In the genomic region with DNA sequence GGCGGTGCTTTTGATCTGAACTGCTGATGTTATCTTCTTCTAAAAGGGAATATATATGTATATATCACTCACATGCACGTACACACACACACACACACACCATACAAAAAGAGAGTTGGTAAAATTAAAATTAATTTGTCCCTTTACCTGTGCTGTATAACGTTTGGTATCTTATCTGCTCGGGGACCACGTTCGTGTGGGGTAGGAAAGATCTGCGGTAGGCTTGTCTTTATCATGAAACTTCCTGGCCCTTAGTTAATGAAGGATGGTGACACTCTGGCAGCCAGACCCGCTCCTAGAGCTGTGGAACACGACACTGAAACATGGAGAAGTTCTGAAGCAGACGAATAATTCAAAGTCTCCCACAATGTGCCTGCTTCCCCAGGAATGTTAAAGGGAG, we compare ENCODE assay signal across 18 mouse cellular contexts. TPM values are rescaled to one million over a fixed set of nuclear protein-coding genes. Genes with fewer than 3 reads are reported as not detected.
"Had no signal": no experiment of that assay in that cellular context is flagged by ENCODE, and none has a peak within 500 bp of the region (broad histone marks: within the 10 kb centered on the region; RNA-seq: fewer than 3 reads in every experiment).

No protein-coding gene starts in this region.

- H3K9ac ChIP-seq: lung, embryonic 14.5 days; midbrain, embryonic 13.5 days; neural tube, embryonic 13.5 days; neural tube, embryonic 15.5 days had no signal

- H3K9me3 ChIP-seq: midbrain, embryonic 10.5 days; midbrain, embryonic 13.5 days; neural tube, embryonic 13.5 days; neural tube, embryonic 15.5 days had no signal

- H3K4me1 ChIP-seq: midbrain, embryonic 13.5 days; neural tube, embryonic 13.5 days; neural tube, embryonic 15.5 days had no signal

- H3K4me3 ChIP-seq: midbrain, embryonic 10.5 days; midbrain, embryonic 13.5 days; myocyte; neural tube, embryonic 13.5 days; neural tube, embryonic 15.5 days had no signal

- H3K27me3 ChIP-seq: midbrain, embryonic 13.5 days; neural tube, embryonic 13.5 days; neural tube, embryonic 15.5 days had no signal

- H3K4me2 ChIP-seq: lung, embryonic 14.5 days; midbrain, embryonic 13.5 days; neural tube, embryonic 13.5 days; neural tube, embryonic 15.5 days had no signal

- DNase-seq: lung, adult 18-20 months; lung, embryonic 14.5 days; lung, postnatal 10 days; lung, postnatal 4 days; retina, postnatal 1 day; right cerebral cortex, adult 18-20 months; right cerebral cortex, postnatal 25 days; right cerebral cortex, postnatal 4 days; spleen, adult 18-20 months; thymus, adult 18-20 months had no signal

- H3K36me3 ChIP-seq: midbrain, embryonic 10.5 days; midbrain, embryonic 13.5 days; neural tube, embryonic 13.5 days; neural tube, embryonic 15.5 days had no signal

- H3K27ac ChIP-seq: midbrain, embryonic 10.5 days; midbrain, embryonic 13.5 days; neural tube, embryonic 13.5 days; neural tube, embryonic 15.5 days had no signal

- ATAC-seq: midbrain, embryonic 13.5 days; midbrain, embryonic 16.5 days had no signal

RNA-seq across cellular contexts. Expression of a gene that starts 10.9 kb away (rescaled TPM):
- total RNA-seq: megakaryocyte, adult 5-6 weeks; megakaryocyte-erythroid progenitor cell, adult 5-6 weeks had no signal

RNA-seq across cellular contexts. Expression of a gene that starts 30.9 kb away (rescaled TPM):
- total RNA-seq: megakaryocyte, adult 5-6 weeks; megakaryocyte-erythroid progenitor cell, adult 5-6 weeks had no signal

RNA-seq across cellular contexts. Expression of a gene that starts 45.8 kb away (rescaled TPM):
- total RNA-seq: megakaryocyte-erythroid progenitor cell, adult 5-6 weeks had no signal
